Mouse (Mus musculus): ENCODE measurements at regions not wholly inside any gene's neighbourhood (a gene's known extent, or its start where the extent isn't known, plus 50 kb on each side); places are given as distances from the start of the nearest gene placed in this dataset.

DNA sequence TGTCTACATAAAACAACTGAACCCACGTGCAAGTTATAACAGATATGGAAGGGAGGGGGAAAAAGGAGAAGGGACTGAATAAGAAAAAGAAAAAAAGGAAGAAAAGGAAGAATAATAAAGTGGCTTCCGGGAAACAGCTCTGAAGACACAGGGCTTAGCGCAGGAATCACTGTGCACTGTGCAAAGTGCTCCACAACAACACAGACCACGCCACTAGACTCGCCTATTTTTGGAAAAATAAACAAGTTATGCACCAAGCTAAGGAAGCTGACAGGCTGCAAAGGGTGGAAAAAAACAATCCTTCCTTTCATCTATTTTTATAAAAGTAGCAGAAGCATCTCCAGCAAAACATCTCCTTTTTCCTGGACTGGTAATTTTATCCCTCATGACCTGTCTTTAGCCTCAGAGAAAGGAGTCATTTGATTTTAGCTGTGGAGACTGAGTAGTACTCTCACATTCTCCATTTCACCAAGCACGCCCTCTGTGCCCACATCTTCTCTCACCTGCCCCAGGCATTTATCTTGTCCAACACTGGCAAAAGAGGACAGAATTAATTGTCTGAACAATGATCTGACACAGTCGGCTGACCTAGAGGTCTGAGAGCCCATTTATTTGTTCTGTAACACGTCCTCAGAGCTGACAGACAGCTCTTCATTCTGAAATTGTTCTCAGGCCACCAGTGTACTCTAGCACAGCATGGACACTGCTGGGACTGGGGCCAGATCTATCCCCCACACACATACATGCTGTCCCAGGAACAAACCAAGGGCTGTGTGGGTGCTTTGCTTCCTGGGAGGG is 60.4 kb upstream of the Hddc2 start:
- Histone ChIP-seq H3K36me3 (ENCODE audit: control insufficient read depth, insufficient read depth, low read length) (no peaks in the 10 kb centered on the region), H3K27ac (ENCODE audit: low read depth, low read length) (no peak overlapping the region), H3K4me1 (ENCODE audit: control insufficient read depth, insufficient read depth, low read length) (no peaks in the 10 kb centered on the region), H3K4me2 (ENCODE audit: low read length) (no peak overlapping the region), H3K9ac (ENCODE audit: low read length) (no peak overlapping the region), H3K9me3 (replicated peaks; ENCODE audit: control insufficient read depth, low read length) (no peaks in the 10 kb centered on the region), H3K27me3 (replicated peaks; ENCODE audit: control insufficient read depth, insufficient read depth, low read length) (no peaks in the 10 kb centered on the region), H3K4me3 (ENCODE audit: low read depth, low read length) (no peak overlapping the region)
- WGBS: 73% methylated on average over 8 of the region's 8 CpGs
- DNase-seq (ENCODE audit: low spot score) (no peak), ATAC-seq (no peak)

DNA sequence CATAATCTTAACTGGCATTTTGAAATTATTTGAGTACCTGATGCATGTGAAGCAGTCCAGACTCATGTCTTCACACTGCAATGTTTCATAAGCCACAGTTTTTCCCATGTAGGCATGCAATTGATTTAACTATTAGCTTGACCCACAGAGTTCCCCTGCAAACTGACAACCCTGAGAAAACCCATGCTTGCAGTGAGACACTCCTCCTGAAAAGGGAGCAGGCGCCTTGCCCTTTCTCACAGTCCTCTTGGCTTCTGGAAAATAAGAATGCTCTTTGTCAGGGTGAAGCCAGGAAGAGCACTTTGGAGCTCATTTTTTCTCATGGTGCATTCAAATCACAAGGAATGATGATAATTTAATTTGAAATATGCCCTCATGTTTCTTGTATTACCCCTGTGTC is 56.2 kb upstream of the Hddc2 start:
- ATAC-seq: no peak
- DNase-seq (ENCODE audit: low spot score): no peak
- H3K9me3 ChIP-seq (replicated peaks; ENCODE audit: control insufficient read depth, low read length): no peaks in the 10 kb centered on the region
- no peaks in the 10 kb centered on the region for H3K4me1 ChIP-seq (ENCODE audit: control insufficient read depth, insufficient read depth, low read length)
- no peak overlapping the region for H3K4me2 ChIP-seq (ENCODE audit: low read length)
- H3K27ac ChIP-seq (ENCODE audit: low read depth, low read length): no peak overlapping the region
- WGBS: 71% methylated on average over 1 of the region's 1 CpGs
- no peaks in the 10 kb centered on the region for H3K27me3 ChIP-seq (replicated peaks; ENCODE audit: control insufficient read depth, insufficient read depth, low read length)
- no peaks in the 10 kb centered on the region for H3K36me3 ChIP-seq (ENCODE audit: control insufficient read depth, insufficient read depth, low read length)
- no peak overlapping the region for H3K9ac ChIP-seq (ENCODE audit: low read length)
- no peak overlapping the region for H3K4me3 ChIP-seq (ENCODE audit: low read depth, low read length)

DNA sequence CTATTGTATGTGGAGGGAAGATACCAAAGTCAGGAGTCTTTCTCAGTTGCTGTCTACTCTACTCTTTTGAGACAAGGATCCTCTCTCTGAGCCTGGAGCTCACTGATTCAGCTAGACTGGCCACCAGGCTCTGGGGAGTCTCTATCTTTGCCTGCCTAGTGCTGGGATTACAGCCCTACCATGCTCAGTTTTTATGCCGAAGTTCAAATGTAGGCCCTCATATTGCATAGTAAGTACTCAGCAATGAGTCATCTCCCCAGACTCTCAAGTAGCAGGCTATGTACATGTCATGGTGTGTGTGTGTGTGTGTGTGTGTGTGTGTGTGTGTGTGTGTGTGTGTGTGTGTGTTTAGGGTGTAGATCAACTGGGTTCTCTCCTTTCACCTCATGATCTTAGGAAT is 55.6 kb upstream of the Hddc2 start:
- Histone ChIP-seq H3K4me2 (ENCODE audit: low read length) (no peak overlapping the region), H3K36me3 (ENCODE audit: control insufficient read depth, insufficient read depth, low read length) (no peaks in the 10 kb centered on the region), H3K4me3 (ENCODE audit: low read depth, low read length) (no peak overlapping the region), H3K27me3 (replicated peaks; ENCODE audit: control insufficient read depth, insufficient read depth, low read length) (no peaks in the 10 kb centered on the region), H3K27ac (ENCODE audit: low read depth, low read length) (no peak overlapping the region), H3K9me3 (replicated peaks; ENCODE audit: control insufficient read depth, low read length) (no peaks in the 10 kb centered on the region), H3K9ac (ENCODE audit: low read length) (no peak overlapping the region), H3K4me1 (ENCODE audit: control insufficient read depth, insufficient read depth, low read length) (no peaks in the 10 kb centered on the region)
- no peak for ATAC-seq
- 95% methylated on average over 1 of the region's 1 CpGs for WGBS
- DNase-seq (ENCODE audit: low spot score): no peak

DNA sequence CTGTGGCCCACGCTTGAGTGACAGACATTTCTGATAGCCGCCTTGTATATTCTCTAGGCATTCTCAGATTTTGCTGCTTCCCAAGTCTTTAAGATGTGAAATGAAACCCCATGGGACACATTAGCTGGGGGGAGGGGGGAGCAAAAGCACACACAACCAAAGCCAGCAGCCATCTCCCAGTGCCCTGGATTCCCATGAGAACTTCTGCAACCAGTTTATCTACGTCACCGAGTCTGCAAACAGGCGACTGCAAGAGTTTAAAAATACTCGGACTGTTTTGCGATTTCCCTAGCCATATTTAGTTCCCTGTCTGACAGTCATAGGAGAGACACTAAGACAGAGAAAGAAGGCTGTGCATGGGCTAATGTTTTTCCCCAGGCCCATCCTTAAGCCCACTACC is 52.3 kb upstream of the Hddc2 start:
- ATAC-seq (no peak), DNase-seq (ENCODE audit: low spot score) (no peak)
- no peak overlapping the region for H3K4me2 ChIP-seq (ENCODE audit: low read length)
- no peaks in the 10 kb centered on the region for H3K27me3 ChIP-seq (replicated peaks; ENCODE audit: control insufficient read depth, insufficient read depth, low read length)
- no peak overlapping the region for H3K9ac ChIP-seq (ENCODE audit: low read length)
- H3K9me3 ChIP-seq (replicated peaks; ENCODE audit: control insufficient read depth, low read length): no peaks in the 10 kb centered on the region
- H3K4me3 ChIP-seq (ENCODE audit: low read depth, low read length): no peak overlapping the region
- H3K4me1 ChIP-seq (ENCODE audit: control insufficient read depth, insufficient read depth, low read length): no peaks in the 10 kb centered on the region
- H3K27ac ChIP-seq (ENCODE audit: low read depth, low read length): no peak overlapping the region
- WGBS: 87% methylated on average over 7 of the region's 7 CpGs
- no peaks in the 10 kb centered on the region for H3K36me3 ChIP-seq (ENCODE audit: control insufficient read depth, insufficient read depth, low read length)
